19 mouse cellular contexts compared by ENCODE assay signal in the genomic region with DNA sequence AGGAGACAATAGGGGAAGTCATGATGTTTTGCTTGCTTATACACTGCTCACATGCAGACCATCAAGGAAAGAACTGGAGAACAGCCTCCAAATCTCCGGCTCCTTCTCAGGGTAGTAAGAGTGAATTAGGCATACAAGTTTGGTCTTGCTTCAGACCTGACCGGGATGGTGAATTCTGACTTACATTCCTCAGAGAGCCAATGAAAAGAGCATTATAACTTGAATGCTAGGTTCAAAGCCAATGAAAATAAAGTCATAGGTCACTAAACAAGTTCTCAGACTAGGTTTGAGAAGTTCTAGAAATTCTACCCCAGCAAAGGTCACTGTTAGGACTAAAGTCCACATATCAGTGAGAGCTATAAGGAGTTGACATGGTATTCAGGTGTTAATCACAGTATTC. TPM values are rescaled to one million over a fixed set of nuclear protein-coding genes. Genes with fewer than 3 reads are reported as not detected.
"Had no signal": no experiment of that assay in that cellular context is flagged by ENCODE, and none has a peak within 500 bp of the region (broad histone marks: within the 10 kb centered on the region; RNA-seq: fewer than 3 reads in every experiment).

No protein-coding gene starts in this region.

- DNase-seq: retina, postnatal 1 day; right cerebral cortex, adult 18-20 months; right cerebral cortex, postnatal 14 days; right cerebral cortex, postnatal 25 days; right cerebral cortex, postnatal 4 days; spleen, adult 18-20 months; thymus, adult 18-20 months; thymus, adult 2 months; thymus, postnatal 14 days; thymus, postnatal 25 days; thymus, postnatal 36 days; thymus, postnatal 4 days had no signal

- H3K9ac ChIP-seq: neural tube, embryonic 12.5 days; neural tube, embryonic 13.5 days; neural tube, embryonic 15.5 days; stomach, embryonic 15.5 days had no signal

- H3K27me3 ChIP-seq: neural tube, embryonic 12.5 days; neural tube, embryonic 13.5 days; neural tube, embryonic 15.5 days; stomach, embryonic 15.5 days had no signal

- H3K9me3 ChIP-seq: stomach, embryonic 15.5 days had no signal

- H3K4me3 ChIP-seq: neural tube, embryonic 12.5 days; neural tube, embryonic 13.5 days; neural tube, embryonic 15.5 days; stomach, embryonic 15.5 days had no signal

- H3K27ac ChIP-seq: neural tube, embryonic 12.5 days; neural tube, embryonic 13.5 days; neural tube, embryonic 15.5 days; stomach, embryonic 15.5 days; stomach, postnatal 0 days had no signal

- H3K4me2 ChIP-seq: neural tube, embryonic 12.5 days; neural tube, embryonic 13.5 days; neural tube, embryonic 15.5 days; stomach, embryonic 15.5 days had no signal

RNA-seq across cellular contexts. Expression of gene Zfp708, which starts 20.5 kb away (rescaled TPM):
- polyA plus RNA-seq: small intestine, adult 2 months had no signal

RNA-seq across cellular contexts. Expression of gene Rslcan18, which starts 38.8 kb away (rescaled TPM):
- polyA plus RNA-seq: neural tube, embryonic 13.5 days; thymus, postnatal 0 days had no signal
